Mouse (Mus musculus) small intestine, adult 2 months (tissue): ENCODE measurements around the gene Pde4d.

Experiments used
- CTCF ChIP-seq: fragments of 200-500 bp; IDR thresholded peaks from 2 replicates; pipeline ENCODE4 v1.5.1; 2012; ENCODE audit warnings: low read depth, mild to moderate bottlenecking, control low read depth, inconsistent platforms, low read length, moderate library complexity, mixed read lengths; ENCODE audit not compliant: insufficient replicate concordance, insufficient read length; ENCODE audit errors: extremely low read depth
- POLR2A ChIP-seq: fragments of 200-500 bp; IDR thresholded peaks from 2 replicates; pipeline ENCODE4 v1.6.1; 2012; ENCODE audit warnings: low read depth, mild to moderate bottlenecking, control low read depth, inconsistent platforms, low read length, moderate library complexity

GRCm38 (mm10) chr13:109678991-109679390 lies 1229.2 kb downstream of the Pde4d start:
- TF ChIP-seq CTCF = no peak
- TF ChIP-seq POLR2A = no peak
